Mouse (Mus musculus) megakaryocyte, embryonic 14.5 days (primary cell): ENCODE results near the gene Nkrf.

Experiments used
- FLI1 ChIP-seq: IDR thresholded peaks from 2 replicates; pipeline ENCODE4 v1.6.1; 2012; ENCODE audit warnings: low read length, inconsistent platforms, mixed read lengths
- GATA1 ChIP-seq: IDR thresholded peaks from 3 replicates; pipeline ENCODE4 v1.6.1; 2012; ENCODE audit warnings: mixed read lengths, low read length, inconsistent platforms, borderline replicate concordance

- TF ChIP-seq GATA1 (no peak), FLI1 (no peak)
These were observed 1.0 kb downstream of the Nkrf start for GRCm38 (mm10) chrX:36901655-36902054.
